Mouse (Mus musculus) E14TG2a.4 (cell line): ENCODE results near the gene Tmem235.

Experiments
- H3K27me3 ChIP-seq: 2 replicates; pipeline ENCODE4 v1.6.1; 2014; ENCODE audit warnings: low read length, control low read depth; ENCODE audit not compliant: insufficient read depth
- H3K36me3 ChIP-seq: 2 replicates; pipeline ENCODE4 v1.6.1; 2014; ENCODE audit warnings: low read length, control low read depth; ENCODE audit not compliant: insufficient read depth
- H3K4me1 ChIP-seq: replicated peaks from 2 replicates; pipeline ENCODE4 v1.6.1; 2014; ENCODE audit warnings: low read depth, low read length, control low read depth
- H3K4me3 ChIP-seq: replicated peaks from 2 replicates; pipeline ENCODE4 v1.5.1; 2014; ENCODE audit warnings: mild to moderate bottlenecking, low read length
- H3K9me3 ChIP-seq: 2 replicates; pipeline ENCODE4 v1.6.1; 2014; ENCODE audit warnings: low read length, control low read depth
- CTCF ChIP-seq: conservative IDR thresholded peaks from 2 replicates; pipeline ENCODE4 v1.5.1; 2014; ENCODE audit warnings: low read length
- NANOG ChIP-seq: IDR thresholded peaks from 2 replicates; pipeline ENCODE4 v1.6.1; 2014; ENCODE audit warnings: borderline replicate concordance, low read length, mixed read lengths
- POU5F1 ChIP-seq: IDR thresholded peaks from 2 replicates; pipeline ENCODE4 v1.6.1; 2014; ENCODE audit warnings: low read length, borderline replicate concordance

Gene Tmem235

DNA sequence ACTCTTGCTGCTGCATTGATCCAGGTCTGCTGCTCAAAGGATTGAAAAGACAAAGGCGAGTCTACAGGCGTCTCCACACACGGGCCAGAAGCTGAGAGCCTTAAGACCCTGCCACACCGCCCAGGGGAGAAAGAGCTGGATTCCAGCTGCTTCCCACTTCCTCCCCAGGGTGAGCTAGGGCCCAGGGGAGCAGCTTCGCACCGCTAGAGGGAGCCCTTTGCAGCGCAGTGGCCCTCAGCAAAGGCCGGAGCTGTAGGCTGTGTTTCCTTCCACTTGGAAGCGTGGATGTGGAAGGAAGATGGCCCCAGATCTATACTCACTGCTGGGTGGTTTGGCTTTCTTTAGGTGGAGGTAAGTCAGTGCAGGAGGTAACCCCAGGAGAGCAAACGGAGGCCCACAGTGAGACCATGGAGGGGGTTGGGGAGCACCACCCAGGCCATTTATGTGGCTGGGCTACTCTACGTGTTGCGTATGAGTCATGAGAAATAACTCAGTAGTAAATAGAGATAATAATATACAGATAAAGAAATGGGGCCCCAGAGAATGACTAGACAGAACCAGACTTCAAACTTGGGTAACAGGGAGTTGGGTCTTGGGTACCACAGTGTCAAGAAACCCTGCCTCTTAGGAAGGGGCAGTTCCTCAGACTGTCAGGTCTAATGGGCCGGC, 52.3 kb downstream of the Tmem235 start:
- peaks cover 13% of the 10 kb centered on the region for H3K9me3 ChIP-seq
- H3K4me1 ChIP-seq, result peaks cover 68% of the 10 kb centered on the region
- TF ChIP-seq NANOG (no peak), CTCF (peak; percentile 92)
- H3K36me3 ChIP-seq, result no peaks in the 10 kb centered on the region
- no peaks in the 10 kb centered on the region for H3K27me3 ChIP-seq
- peak overlapping the region; percentile 37 for H3K4me3 ChIP-seq

DNA sequence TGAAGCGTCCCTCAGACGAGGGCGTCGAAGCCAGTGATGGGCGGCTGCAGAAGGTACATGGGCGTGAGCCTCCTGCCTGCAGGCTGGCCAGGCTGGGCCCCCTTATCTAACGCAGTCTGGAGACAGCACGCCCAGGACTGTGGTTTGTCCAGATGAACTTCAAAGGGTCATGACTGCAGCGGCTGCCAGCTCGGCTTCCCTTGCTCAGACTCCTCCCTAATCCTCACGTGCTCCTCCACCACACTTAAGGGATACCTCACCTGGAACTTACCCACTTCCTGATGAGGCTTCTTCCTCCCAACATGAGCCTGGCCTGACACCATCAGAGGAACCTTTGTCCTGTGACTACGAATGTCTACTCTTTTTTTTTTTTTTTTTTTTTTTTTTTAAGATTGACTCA, 54.0 kb downstream of the Tmem235 start:
- Histone ChIP-seq H3K36me3 (no peaks in the 10 kb centered on the region), H3K27me3 (no peaks in the 10 kb centered on the region), H3K9me3 (peaks cover 13% of the 10 kb centered on the region), H3K4me3 (peak overlapping the region; percentile 26; the same call in 1 of the 2 replicates), H3K4me1 (peaks cover 78% of the 10 kb centered on the region)
- TF ChIP-seq POU5F1 (no peak), NANOG (no peak), CTCF (no peak)
